Mouse (Mus musculus) neural tube, embryonic 11.5 days (tissue): ENCODE results near the gene Rtn4. TPM values are rescaled to one million over a fixed set of nuclear protein-coding genes. Genes with fewer than 3 reads are reported as not detected.

Experiments
- ATAC-seq: fragments of 200-750 bp; cut with Nextera tagmentation; 2 replicates; pipeline ENCODE4 v1.8.0; 2017; ENCODE audit warnings: moderate number of reproducible peaks, mild to moderate bottlenecking, moderate TSS enrichment, moderate library complexity; ENCODE audit not compliant: insufficient read depth, low FRiP score, low TSS enrichment
- DNase-seq: peaks from one replicate; pipeline ENCODE4 v3.0.0-alpha.2; 2015; ENCODE audit warnings: low spot score
- H3K27ac ChIP-seq: fragments of 300-500 bp; sonication (generic); 2 replicates; pipeline ENCODE4 v1.5.1; 2014; ENCODE audit warnings: low read depth, mild to moderate bottlenecking, low read length
- H3K27me3 ChIP-seq: fragments of 300-500 bp; sonication (generic); 2 replicates; pipeline ENCODE4 v1.6.1; 2014; ENCODE audit warnings: mild to moderate bottlenecking, low read length, mixed read lengths; ENCODE audit not compliant: control insufficient read depth, insufficient read depth
- H3K36me3 ChIP-seq: fragments of 300-500 bp; sonication (generic); 2 replicates; pipeline ENCODE4 v1.6.1; 2014; ENCODE audit warnings: mild to moderate bottlenecking, low read length, moderate library complexity, mixed read lengths; ENCODE audit not compliant: control insufficient read depth, insufficient read depth
- H3K4me1 ChIP-seq: fragments of 300-500 bp; sonication (generic); 2 replicates; pipeline ENCODE4 v1.6.1; 2014; ENCODE audit warnings: low read length, mixed read lengths; ENCODE audit not compliant: control insufficient read depth, insufficient read depth
- H3K4me2 ChIP-seq: fragments of 300-500 bp; sonication (generic); 2 replicates; pipeline ENCODE4 v1.6.1; 2014; ENCODE audit warnings: low read depth, mild to moderate bottlenecking, moderate library complexity
- H3K4me3 ChIP-seq: fragments of 300-500 bp; sonication (generic); 2 replicates; pipeline ENCODE4 v1.5.1; 2014; ENCODE audit warnings: low read depth, low read length
- H3K9ac ChIP-seq: fragments of 300-500 bp; sonication (generic); 2 replicates; pipeline ENCODE4 v1.6.1; 2014; ENCODE audit warnings: mild to moderate bottlenecking, low read length
- H3K9me3 ChIP-seq: fragments of 300-500 bp; sonication (generic); 2 replicates; pipeline ENCODE4 v1.6.1; 2016; ENCODE audit warnings: low read length; ENCODE audit not compliant: control insufficient read depth
- WGBS: fragments of 180-500 bp; shearing (Covaris S2); extraction: QIAGEN DNeasy Blood & Tissue Kit; methylation state at CpG from one replicate; pipeline ENCODE4 v1.1.7; 2014; 5-methylcytosine and 5-hydroxymethylcytosine counted together
- polyA plus RNA-seq: library from polyadenylated mRNA; unstranded; fragments of >200 nt; fragmentation: Nextera tagmentation; extraction: Ambion mirVana; gene quantifications from 2 replicates; pipeline ENCODE4 v1.2.1, GENCODE M21; 2014

Rtn4 gene
- polyA plus RNA-seq, 1 experiment from 2014 or later = 76.8 TPM

DNA sequence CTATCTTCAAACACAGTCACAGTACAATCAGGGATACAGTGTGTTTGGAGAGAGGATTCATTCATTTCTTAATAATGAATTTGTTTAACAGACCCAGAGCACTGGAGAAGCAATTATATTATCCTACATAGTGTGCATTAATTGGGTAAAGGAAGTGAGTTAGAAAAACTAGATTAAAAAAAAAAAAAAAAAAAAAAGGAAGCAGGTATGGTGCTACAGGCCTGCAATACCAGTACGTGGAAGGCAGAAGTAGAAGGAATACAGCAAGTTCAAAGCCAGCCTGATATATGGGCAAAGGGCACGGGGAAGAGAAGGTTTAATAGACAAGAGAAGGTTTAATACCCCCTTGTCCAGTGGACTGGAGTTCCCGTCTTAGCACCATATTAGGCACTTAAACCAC is 86.2 kb downstream of the Rtn4 start:
- no peak for DNase-seq
- H3K9ac ChIP-seq = no peak overlapping the region
- no peaks in the 10 kb centered on the region for H3K4me1 ChIP-seq
- H3K9me3 ChIP-seq = no peaks in the 10 kb centered on the region
- H3K27me3 ChIP-seq = no peaks in the 10 kb centered on the region
- H3K4me2 ChIP-seq = no peak overlapping the region
- no peak overlapping the region for H3K4me3 ChIP-seq
- no peak overlapping the region for H3K27ac ChIP-seq
- 82% methylated on average over 3 of the region's 3 CpGs for WGBS
- no peak for ATAC-seq
- no peaks in the 10 kb centered on the region for H3K36me3 ChIP-seq

DNA sequence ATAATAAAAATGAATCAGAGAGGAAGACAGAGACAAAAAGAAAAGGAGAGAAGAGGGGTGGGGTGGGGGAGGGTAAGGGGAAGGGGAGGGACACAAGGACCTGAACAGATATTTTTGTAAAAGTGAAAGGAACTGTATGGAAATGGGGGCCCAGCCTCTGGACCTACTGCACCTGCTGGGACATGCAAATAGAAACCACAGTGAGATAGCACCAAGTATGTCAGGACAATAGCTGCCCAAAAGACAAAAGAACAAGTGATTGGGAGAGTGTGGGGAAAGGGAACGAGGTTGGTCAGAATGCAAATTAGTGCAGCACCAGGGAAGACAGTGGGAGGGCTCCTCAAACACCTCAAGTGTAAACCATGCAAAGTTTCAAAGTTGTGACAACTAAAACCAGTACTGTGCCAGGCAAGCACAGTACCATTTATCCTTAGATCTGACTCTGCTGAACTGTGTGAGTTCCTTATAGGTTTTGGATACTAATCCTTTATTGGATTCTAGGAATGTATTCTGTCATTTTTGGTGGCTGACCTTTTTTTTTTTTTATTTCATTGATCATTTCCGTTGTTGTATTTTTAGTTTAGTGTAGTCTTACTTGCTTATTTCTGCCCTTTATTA is 86.8 kb downstream of the Rtn4 start:
- Histone ChIP-seq H3K4me1 (no peaks in the 10 kb centered on the region), H3K36me3 (no peaks in the 10 kb centered on the region), H3K9me3 (no peaks in the 10 kb centered on the region), H3K4me2 (no peak overlapping the region), H3K27me3 (no peaks in the 10 kb centered on the region), H3K9ac (no peak overlapping the region), H3K27ac (no peak overlapping the region), H3K4me3 (no peak overlapping the region)
- 35% methylated on average over 2 of the region's 2 CpGs for WGBS
- DNase-seq = no peak
- ATAC-seq = no peak

DNA sequence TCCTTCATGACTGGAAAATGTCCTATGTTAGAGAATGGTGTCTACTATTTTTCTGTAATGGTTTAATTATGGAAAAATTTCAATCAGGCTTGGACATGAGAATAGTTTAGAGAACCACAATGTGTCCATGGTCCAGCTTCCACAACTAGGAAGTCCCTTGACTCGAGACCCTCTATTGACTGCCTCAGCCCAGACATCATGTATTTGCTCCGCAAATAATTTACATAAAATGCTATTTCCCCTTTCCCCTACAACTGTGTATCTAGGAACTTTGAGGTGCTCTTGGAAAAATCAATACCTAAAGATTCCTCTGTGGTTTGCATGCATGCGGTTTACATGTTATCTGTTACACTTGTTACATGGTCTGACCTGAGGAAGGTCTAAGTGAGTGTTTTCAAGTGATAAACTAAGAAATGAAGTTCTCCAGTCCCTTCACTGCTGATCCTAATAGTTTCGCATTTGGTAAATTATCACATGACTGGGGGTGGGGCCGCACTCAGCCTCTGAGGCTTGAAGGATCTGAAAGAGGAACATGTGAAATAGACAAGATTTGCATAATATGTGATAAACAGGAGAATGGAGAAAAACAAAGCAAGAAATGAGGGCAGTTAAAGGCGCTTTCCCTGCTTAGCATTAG is 94.0 kb downstream of the Rtn4 start:
- 91% methylated on average over 6 of the region's 6 CpGs for WGBS
- Histone ChIP-seq H3K36me3 (no peaks in the 10 kb centered on the region), H3K9me3 (no peaks in the 10 kb centered on the region), H3K27ac (no peak overlapping the region), H3K4me3 (no peak overlapping the region), H3K27me3 (no peaks in the 10 kb centered on the region), H3K9ac (no peak overlapping the region), H3K4me2 (no peak overlapping the region), H3K4me1 (no peaks in the 10 kb centered on the region)
- ATAC-seq (no peak), DNase-seq (no peak)

DNA sequence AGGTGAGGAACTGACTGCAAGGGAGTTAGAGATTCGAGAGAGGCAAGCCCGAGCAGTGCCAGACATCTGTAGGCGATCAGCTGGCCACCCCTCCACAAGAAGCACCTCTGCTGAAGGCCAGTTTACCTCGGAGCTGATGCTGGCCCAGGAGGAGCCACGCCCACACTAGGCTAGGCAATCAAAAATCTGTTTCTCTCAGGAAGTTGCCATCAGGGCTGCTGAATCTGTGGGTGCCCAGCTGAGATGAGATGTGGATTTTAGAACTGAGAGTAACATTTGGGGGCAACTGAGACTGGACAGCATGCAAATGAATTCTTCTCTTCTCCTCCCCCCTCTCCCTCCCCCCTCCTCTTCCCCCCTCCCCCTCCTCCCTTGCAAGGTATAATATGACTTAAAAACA is 94.7 kb downstream of the Rtn4 start:
- no peaks in the 10 kb centered on the region for H3K36me3 ChIP-seq
- DNase-seq = no peak
- H3K27ac ChIP-seq = no peak overlapping the region
- no peaks in the 10 kb centered on the region for H3K4me1 ChIP-seq
- no peaks in the 10 kb centered on the region for H3K27me3 ChIP-seq
- no peak overlapping the region for H3K4me3 ChIP-seq
- no peak overlapping the region for H3K9ac ChIP-seq
- no peak overlapping the region for H3K4me2 ChIP-seq
- no peak for ATAC-seq
- WGBS = 19% methylated on average over 5 of the region's 5 CpGs
- no peaks in the 10 kb centered on the region for H3K9me3 ChIP-seq

DNA sequence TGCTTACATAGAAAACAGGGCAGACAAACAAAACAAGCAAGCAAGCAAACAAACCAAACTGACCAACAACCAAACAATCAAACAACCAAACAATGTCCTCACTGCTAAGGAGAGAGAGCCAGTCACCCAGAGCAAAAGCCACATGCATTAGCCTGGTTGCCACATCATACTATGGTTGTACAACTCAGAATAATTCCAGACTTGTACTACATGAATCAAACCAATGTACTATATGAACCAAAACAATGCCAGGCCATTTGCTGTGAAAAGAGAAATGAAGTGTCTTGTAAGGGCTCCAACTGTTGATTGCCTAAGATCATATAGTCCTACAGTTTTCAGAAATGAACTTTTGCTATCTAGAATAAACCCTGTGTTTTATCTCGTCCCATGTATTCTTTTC is 95.8 kb downstream of the Rtn4 start:
- no peak overlapping the region for H3K27ac ChIP-seq
- no peak for ATAC-seq
- H3K9ac ChIP-seq = no peak overlapping the region
- H3K36me3 ChIP-seq = no peaks in the 10 kb centered on the region
- DNase-seq = no peak
- 69% methylated on average over 1 of the region's 1 CpGs for WGBS
- H3K9me3 ChIP-seq = no peaks in the 10 kb centered on the region
- H3K4me1 ChIP-seq = no peaks in the 10 kb centered on the region
- no peak overlapping the region for H3K4me3 ChIP-seq
- H3K4me2 ChIP-seq = no peak overlapping the region
- H3K27me3 ChIP-seq = no peaks in the 10 kb centered on the region

DNA sequence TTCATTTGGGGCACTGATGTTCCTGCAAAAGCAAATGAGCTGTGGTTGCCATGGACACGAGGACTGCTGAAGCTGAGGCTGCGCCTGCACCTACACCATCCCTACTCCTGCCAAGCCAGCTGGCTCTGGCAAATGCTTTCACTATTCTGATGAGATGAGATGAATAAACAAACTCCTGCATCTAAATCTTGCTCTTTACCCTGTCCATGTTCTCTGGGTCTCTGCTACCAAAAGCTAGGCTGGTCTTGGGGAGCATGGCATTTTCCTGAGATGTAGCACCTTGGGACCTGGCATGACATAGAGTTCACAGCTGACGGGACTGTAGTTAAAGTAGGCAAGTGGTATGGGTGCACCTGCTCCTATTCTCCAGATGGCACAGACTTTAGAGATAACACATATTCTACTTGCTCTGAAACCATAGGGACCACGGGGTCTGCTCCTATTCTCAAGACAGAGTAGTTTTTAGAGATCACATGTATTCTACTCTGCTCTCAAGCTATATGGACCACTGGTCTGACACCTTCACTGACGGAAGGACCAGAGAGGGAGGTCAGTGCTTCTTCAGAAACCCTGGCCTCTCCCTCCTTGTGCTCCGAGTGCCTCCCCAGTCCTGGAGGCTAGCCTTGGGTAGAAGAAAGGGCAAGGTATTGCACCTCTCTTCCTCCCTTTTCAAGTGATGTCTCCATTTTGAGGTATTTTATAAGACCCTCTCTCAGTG is 96.3 kb downstream of the Rtn4 start:
- no peak for ATAC-seq
- H3K36me3 ChIP-seq = no peaks in the 10 kb centered on the region
- 83% methylated on average over 6 of the region's 6 CpGs for WGBS
- no peak overlapping the region for H3K27ac ChIP-seq
- H3K9me3 ChIP-seq = no peaks in the 10 kb centered on the region
- H3K4me3 ChIP-seq = no peak overlapping the region
- DNase-seq = no peak
- no peak overlapping the region for H3K4me2 ChIP-seq
- H3K4me1 ChIP-seq = no peaks in the 10 kb centered on the region
- no peak overlapping the region for H3K9ac ChIP-seq
- no peaks in the 10 kb centered on the region for H3K27me3 ChIP-seq

GRCm38 (mm10) chr11:29790796-29791195 is 98.0 kb downstream of the Rtn4 start:
- DNase-seq = no peak
- no peaks in the 10 kb centered on the region for H3K4me1 ChIP-seq
- no peak overlapping the region for H3K27ac ChIP-seq
- H3K36me3 ChIP-seq = no peaks in the 10 kb centered on the region
- H3K27me3 ChIP-seq = no peaks in the 10 kb centered on the region
- no peak overlapping the region for H3K4me3 ChIP-seq
- no peak overlapping the region for H3K9ac ChIP-seq
- H3K9me3 ChIP-seq = no peaks in the 10 kb centered on the region
- WGBS = 90% methylated on average over 2 of the region's 2 CpGs
- H3K4me2 ChIP-seq = no peak overlapping the region
- ATAC-seq = no peak
